Mouse (Mus musculus) embryo, embryonic 10.5 days (tissue): ENCODE measurements at regions not wholly inside any gene's neighbourhood (a gene's known extent, or its start where the extent isn't known, plus 50 kb on each side); places are given as distances from the start of the nearest gene placed in this dataset.
"Not testable (repeated sequence)": the region's sequence is repeated elsewhere in the genome, so short reads cannot be mapped to it uniquely, and the experiment has no call there.

Source experiments
- DNase-seq: peaks from one replicate; pipeline ENCODE4 v3.0.0-alpha.2; 2015; ENCODE audit warnings: low spot score

DNA sequence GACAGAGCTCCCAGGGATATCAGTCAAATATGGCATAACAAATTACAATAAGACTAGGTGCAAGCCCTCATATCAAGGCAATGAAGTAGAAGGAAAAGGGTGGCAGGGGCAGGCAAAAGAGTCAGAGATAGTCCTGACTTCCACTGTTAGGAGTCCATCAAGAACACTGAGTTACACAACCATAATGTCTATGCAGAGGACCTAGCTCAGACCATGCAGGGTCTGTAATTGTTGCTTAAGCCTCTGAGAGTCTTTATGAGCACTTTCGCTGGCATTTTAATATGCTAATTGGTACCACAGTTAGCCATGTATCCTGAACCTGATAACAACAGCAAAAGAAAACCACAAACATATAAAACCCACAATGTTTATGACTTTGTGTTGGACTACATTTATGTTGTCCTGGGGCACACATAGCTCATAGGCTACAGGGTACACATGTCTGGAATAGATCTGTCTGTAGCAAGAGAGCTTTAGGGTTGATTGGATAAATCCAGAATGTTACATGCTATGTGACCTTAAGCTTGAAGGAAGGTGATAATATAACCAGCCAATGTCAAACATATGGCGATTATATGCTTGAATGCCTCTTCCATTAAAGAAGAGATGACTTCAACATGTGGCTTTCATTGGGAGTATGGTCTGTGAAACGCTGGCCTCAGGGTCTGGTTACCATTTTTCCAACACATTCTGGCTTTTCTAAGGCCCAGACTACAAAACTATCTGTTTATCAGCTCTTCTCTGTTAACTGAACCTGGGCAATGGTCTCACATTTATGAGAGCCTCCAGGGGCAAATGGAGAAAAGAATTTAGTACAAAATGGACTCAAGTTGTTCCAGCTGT lies 836.6 kb downstream of the Gm9195 start:
- DNase-seq = peak; percentile 22

DNA sequence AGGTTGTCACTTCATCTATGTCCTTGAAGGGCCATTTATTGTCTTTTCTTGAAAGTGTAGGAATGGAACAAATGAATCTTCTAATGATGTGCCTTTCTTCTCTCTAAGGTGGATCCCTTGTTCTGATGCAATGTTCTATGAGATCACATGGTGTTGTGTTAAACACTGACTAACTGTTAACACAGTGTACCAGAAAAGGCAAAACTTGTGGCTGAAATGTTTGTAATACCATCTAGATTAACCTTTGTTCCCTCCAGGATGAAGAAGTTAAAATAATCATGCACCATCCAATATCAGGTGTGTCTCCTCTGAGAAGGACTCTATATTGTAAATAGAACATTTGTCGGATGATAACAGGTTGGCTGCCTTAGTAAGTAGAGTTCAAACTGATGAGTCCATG lies 849.1 kb downstream of the Gm9195 start:
- DNase-seq = no peak

DNA sequence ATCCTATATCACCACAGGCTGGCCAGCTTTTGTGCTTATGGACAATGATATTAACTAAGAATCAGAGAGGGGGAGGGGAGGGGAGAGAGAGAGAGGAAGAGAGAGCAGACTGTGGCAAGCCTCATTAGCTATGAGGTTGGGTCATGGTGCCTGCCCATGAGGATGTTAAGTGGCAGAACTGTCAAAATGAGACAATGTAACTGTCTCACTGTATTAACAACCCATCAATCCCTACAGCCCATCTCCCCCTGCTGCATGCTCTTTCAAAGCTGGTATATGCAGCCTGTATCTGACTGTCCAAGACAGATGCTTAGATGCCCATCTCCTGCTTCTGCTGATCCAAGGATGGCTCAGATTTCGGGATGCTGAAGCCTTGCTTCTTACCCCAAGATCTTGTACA lies 852.6 kb downstream of the Gm9195 start:
- no peak for DNase-seq

DNA sequence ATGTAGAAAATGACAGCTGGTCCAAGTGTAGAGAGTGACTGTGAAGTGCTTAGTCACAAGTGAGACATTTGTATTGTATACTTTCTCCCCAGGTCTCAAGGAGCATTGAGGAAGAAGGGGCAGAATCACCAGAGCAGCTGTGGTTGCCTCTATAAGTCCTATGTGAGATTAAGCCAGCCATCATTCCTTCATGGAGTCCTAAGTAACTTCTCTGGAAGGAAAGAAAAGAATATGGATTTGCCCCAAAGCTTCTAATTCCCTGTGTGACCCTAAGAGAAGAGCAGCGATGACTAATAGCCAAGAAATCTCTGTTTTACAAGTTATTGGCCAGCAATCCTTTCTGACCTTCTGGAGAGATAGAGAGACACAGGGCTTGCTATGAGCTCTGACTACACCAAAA lies 856.5 kb downstream of the Gm9195 start:
- DNase-seq = no peak

DNA sequence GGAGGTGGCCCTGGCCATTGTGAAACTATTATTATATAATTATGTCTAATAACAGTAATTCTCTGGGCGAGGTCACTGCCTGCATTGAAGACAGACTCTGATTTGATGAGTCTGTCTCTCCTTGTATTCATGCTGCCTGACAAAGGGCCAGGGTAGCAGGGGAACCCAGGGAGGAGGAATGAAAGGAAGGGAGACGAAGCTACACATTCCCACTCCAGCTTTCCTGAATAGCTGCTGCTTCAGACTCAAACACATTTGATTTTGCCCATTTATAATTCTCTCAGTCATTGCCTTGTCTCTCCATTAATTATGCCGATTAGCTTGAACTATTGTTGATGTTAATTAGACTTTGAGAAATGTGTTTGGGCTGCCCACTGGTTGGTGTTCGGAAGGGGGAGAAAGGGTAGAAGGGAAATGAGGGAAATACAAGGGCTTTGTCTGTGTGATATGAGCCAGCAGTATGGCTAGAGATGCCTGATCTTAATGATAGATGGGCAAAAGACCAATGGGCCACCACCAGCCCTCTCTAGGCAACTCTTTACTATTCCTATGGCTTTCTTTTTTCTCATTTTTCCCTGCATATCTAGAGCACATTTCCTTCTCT lies 881.8 kb downstream of the Gm9195 start:
- DNase-seq = no peak

DNA sequence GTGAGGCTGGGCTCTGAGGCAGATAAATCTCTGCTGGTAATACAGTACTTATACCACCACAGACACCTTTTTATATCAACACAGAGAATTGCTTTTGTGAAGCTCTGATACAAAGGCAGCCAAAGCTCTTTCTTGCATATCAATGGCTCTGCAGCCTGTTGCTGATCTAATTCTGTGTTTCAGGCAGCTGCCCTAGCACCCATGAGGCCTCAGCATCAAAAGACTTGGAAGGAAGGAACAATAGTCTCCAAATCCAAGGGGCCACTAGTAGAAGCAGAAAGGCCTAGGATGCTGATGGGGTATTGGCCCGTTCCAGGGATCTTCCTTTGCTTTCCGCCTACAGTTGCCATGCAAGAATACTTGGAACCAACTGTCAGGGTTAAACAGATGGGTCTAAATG lies 887.9 kb downstream of the Gm9195 start:
- DNase-seq = no peak

DNA sequence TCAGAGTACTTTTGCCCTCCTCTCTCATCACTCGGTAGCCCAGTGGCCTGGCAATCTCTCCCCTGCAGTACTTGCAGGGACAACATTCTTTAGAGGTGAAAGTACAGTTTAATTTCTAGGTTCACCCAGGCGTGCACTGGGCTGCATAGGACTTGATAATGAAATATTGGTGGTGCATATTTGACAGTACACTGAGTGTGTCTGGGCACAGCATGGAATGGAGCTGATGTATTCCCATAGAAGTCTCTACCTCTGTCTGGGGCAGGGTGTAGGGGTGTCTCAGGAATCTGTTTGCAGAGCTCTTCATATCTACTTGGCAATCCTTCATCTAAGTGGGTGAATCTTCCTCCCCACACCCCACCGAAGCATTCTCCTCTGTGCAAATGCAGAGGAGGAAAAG lies 893.8 kb downstream of the Gm9195 start:
- no peak for DNase-seq

DNA sequence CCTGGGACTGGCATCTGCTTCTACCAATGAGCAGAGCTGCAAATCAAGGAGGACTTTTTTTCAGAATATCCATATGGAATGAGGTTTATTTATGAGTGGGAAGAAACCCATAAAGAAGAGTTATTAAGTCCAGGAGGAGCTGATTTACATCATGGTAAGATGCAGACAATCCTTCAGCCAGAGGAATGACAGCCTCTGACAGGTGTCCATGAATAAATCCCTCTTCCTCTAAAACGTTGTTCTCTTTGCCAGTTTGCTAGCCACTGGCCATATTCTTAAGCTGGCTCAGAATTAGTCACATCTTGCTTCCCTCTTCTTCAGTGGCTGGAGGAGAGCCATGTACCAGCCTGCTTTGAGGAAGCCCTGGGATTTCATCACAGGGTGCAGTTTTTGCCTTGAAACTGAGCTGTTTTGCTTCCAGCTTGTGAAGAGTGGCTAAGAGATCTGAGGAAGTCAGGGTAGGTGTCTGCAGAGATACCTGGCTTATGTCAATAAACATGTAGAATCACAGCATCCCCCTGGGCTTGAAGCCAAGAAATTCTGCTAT lies 902.9 kb downstream of the Gm9195 start:
- DNase-seq = no peak

DNA sequence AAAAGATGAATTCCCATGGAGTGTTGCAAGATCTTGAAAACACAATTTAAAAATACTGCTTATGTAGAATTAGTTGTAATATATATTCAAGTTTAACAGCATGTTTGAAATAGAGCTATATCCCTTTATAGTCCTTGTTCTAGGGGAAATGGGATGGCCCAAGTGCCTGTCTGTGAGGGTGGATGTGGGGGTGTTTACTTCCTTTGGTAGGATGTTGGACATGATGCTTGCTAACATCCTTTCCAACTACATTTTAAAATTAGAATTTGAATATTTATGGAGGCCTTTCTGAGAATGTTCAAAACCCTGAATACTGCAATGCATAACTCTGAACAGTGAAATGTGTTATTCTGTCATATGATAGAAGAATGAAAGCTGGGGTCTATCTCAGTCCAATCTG lies 903.6 kb downstream of the Gm9195 start:
- DNase-seq = no peak

DNA sequence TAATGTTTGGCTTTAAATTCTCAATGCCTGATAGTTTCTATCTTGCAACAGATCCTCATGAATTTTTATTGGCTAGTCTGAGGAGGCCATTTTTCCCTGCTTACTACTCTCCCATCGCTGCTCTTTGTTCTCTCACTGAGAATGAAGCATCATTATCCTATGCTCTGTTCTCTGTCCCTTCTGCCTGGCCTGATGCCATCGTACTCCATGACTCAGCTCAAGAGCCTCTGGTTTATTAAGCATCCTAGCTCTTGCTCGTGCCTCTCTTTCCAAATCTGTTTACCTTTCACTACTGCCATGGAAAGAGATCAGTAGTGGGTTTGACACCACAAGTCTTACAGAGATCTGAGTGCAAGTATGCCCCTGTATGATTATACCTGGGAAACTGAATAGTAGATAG lies 926.8 kb downstream of the Gm9195 start:
- DNase-seq = no peak

DNA sequence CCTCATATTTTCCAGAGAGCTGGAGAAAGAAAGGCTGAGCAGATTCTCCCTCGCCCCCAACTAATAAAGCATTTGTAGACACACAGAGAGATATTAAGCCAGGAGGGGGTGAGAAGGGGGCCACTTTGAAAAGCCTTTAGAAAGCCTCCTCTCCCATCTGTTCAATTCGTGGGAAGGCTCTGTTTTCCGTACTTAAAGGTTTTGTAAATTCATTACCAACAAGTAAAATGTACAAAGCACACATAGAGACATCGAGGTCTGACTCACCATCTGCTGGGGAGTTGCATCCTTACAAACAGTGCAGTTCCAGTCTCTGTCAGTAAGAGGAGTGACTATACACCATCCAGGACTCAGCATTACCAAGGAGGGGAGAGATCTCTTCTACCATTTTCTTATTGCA lies 929.7 kb downstream of the Gm9195 start:
- DNase-seq = no peak

DNA sequence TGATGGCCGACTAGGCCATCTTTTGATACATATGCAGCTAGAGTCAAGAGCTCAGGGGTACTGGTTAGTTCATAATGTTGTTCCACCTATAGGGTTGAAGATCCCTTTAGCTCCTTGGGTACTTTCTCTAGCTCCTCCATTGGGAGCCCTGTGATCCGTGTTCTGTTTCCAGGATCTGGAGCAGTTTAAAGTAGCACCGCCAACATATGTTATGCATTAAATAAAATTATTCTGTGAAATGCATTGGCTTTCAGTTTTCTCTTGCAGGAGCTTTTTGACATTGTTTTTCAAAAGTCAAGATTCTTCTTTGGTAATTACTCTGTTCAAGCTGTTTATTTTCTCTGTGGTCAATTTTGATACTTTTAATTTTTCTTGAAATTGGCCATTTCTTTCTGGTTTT lies 937.3 kb downstream of the Gm9195 start:
- not testable (repeated sequence) for DNase-seq

DNA sequence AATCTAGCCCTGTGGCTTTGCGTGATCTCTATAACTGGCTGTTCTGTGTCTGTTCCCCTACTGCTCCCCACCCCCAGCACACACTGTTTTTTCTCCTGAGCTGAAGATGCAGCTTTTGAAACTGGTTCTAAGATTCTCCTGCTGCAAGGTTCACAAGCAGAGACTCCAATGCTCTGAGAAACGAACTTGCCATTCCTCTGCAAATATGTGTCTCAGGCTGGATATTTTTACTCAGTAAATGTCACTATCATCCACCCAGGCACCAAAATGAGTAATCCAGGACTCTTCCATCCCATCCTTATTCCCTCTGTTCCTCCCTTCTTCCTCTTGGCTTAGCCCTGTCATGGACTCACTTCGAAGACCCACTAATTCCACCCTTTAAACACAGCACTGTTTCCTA lies 943.9 kb upstream of the Fam160b2 start:
- no peak for DNase-seq

DNA sequence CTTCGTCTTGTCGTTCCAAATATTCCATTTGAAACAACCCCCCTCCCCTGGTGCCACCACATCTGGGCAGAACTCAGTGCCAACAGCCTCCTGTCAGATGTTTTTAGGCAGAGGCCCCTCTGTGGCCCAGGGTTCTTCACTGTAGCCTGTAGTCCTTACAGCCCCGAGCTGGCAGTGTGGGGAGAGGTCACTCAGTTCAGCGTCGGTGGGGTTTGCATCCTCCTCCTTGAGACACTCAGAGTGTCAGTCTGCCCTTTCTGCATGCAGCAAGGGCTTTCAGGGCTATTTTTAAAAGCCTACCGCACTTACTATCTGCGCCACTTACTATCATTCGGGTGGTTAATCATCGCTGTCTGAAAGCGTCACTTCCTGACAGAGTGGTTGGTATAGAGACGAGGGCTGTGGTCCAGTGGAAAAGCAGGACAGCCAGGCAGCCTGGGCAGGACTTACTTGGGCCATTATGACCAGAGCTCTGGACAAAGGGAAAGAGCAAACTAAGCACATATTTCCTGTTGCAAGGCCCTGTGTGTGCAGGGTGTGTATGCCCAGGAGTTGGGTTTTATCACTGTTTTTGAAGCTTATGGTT lies 932.5 kb upstream of the Fam160b2 start:
- DNase-seq = no peak

DNA sequence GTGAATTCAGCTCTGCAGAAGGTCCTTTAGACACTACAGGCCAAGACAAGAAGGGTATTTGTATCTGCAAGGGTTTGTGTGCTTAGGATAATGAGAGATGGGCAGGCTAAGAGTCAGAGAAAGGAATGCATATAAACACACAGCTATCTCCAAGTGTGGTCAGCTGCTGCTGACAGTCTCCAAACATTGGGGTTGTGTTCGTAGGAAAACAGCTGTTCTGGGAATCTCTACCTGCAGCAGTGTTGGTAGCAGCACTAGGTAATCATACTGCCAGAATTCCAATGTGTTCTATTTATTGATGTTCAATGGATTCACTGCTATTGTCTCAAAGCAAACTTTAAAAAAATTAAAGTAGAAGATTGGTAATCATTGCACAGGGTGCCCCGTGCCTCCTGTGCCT lies 931.7 kb upstream of the Fam160b2 start:
- DNase-seq = no peak

DNA sequence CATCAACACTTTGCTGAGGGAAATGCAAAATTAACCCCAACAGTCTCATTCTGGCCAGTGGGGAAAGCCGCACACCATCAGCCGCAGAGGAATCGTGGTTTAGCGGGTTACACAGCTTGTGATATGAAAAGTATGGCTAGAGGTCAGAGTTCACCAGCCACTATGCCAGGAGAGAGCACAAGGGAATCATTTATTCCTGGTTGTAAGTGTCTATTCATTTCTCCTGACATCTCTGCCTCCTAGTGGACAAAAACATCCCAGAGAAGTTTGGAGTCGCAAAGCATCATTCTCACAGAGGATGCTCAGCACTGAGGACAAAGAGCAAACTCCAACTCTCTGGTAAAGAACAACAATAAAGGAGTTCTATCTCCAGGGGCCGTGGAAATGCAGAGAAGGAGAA lies 930.8 kb upstream of the Fam160b2 start:
- DNase-seq = peak; percentile 50

DNA sequence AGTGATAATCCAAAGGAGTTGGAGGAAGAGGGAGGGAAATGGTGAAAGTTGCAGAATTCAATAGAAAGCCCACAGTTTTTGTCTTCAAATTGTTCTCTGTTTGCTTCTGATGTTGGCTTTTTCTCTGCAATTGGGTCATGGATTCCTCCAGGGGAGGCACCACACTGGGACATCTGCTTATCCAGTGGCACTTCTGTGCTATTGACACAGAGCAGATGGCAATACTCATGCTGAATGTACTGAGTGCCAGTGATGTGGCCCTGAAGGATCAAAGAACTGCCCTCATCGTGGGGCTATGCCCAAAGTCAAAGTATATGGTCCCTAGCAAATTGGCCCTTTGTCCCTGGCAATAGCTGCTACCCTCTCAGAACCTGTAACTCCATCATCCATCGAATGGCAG lies 918.9 kb upstream of the Fam160b2 start:
- no peak for DNase-seq

DNA sequence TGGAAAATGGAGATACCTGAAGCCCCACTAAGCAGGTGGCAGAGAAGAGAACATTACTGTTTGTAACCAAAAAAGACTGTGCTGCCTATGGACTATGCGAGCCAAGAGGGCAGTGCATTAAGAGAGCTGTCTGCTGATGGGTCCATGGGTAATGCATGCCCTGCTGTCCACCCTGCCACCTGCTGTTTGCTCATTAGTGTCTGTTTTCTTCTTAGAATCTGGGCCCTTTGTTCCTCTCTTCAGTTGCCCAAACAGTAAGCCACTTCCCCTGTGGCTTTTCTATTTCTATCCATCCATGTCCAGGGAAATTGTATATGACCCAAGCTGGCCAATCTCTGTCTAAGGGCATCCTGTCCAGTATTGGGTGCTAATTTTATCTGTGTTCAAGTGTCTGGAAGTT lies 901.2 kb upstream of the Fam160b2 start:
- no peak for DNase-seq

DNA sequence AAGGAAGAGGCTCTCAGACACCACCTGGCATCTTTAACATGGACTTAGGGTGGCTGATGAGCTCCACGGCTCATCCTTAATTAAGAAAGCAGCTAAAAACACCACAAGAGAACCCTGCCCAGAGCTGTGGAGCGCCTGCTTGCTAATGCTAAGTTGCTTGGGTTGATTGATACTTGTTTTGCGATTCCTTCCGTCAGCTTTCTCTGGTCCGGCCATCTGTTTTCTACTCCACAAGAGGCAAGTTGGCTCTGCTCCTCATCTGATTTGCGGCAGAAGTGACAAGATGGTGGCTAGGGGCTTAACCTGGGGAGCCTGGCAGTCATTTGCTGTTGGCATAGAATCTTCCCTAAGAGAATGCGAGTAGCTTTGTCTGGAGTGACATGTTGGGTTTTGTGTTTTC lies 891.6 kb upstream of the Fam160b2 start:
- no peak for DNase-seq

DNA sequence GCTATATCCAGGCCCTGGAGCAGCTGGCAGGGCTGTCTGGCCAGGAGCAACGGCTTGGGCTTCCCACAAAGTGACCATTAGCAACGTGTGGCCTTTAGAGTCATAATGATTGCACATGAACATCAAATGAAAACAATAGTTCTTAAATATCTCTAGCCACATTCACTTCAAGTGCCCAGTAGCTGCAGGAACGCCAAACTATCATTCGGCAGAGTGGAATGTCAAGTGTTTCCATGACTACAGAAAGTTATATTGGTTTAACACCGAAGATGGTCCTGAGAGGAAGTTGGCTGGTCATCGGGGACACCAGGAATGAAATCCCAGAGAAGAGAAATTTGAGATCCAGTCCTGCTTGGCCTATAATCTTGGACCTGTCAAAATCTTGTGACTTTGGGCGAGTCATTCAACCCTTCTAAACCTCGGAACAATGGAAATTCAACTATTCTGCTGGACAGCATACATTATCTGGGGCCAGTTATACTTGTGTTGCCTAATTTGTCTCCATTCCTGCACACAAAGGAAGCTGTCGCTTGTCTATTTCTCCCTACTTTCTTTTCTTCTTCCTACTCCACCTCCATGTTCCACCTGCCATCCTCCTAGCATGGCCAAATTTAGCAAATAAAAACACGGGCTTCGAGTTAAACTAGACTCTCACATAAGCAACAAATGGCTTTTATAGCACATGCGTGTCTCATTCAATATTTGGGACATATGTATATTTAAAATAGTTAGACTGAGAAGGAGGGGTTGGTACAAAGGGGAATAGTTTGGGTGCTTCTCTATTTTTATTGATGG lies 886.7 kb upstream of the Fam160b2 start:
- DNase-seq = no peak

DNA sequence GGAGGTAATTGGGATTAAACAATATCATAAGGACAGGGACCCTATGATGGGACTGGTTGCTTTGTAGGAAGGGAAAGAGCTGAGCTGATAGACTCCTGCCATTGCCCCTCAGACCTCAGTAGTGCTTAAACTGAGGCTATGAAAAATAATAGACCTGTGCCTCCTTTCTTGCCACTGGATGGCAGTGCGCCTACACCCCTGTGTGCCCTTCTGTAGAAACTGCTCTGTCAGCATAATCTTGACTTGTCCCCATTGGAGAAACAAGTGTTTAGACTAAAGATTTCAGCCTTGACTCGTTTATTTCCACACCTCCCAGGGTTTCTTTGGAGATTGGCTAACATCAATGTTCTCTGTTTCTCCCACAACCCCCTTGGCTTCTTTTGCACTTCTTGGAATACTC lies 876.0 kb upstream of the Fam160b2 start:
- DNase-seq = peak; percentile 12

DNA sequence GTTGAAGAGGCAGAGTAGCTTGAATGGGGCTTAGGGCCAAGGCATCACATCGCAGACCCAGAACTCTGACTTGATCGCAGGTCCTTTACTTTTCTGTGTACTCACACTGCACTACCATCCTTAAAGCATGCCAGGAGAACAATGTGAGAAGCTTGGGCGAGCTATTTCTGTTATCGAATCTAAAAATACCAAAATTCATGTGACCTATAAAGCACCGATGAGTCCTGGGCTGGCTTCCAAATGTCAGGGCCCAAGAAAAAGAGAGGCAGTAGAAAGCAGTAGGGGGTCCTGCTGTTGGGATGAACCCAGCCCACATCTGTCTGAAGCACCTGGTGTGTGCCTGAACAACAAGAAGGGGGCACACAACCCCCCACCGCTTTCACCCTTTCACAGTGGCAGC lies 874.3 kb upstream of the Fam160b2 start:
- DNase-seq = no peak
